Mouse (Mus musculus) neural tube, embryonic 11.5 days (tissue): ENCODE results near the gene Hist1h2ae. TPM values are rescaled to one million over a fixed set of nuclear protein-coding genes. Genes with fewer than 3 reads are reported as not detected.
A peak's percentile ranks its signal among the peaks of the same experiment; 100 is the strongest.
"Not testable (repeated sequence)": the region's sequence is repeated elsewhere in the genome, so short reads cannot be mapped to it uniquely, and the experiment has no call there.

Source experiments
- ATAC-seq: fragments of 200-750 bp; cut with Nextera tagmentation; 2 replicates; pipeline ENCODE4 v1.8.0; 2017; ENCODE audit warnings: moderate number of reproducible peaks, mild to moderate bottlenecking, moderate TSS enrichment, moderate library complexity; ENCODE audit not compliant: insufficient read depth, low FRiP score, low TSS enrichment
- DNase-seq: peaks from one replicate; pipeline ENCODE4 v3.0.0-alpha.2; 2015; ENCODE audit warnings: low spot score
- H3K27ac ChIP-seq: fragments of 300-500 bp; sonication (generic); 2 replicates; pipeline ENCODE4 v1.5.1; 2014; ENCODE audit warnings: low read depth, mild to moderate bottlenecking, low read length
- H3K27me3 ChIP-seq: fragments of 300-500 bp; sonication (generic); 2 replicates; pipeline ENCODE4 v1.6.1; 2014; ENCODE audit warnings: mild to moderate bottlenecking, low read length, mixed read lengths; ENCODE audit not compliant: control insufficient read depth, insufficient read depth
- H3K36me3 ChIP-seq: fragments of 300-500 bp; sonication (generic); 2 replicates; pipeline ENCODE4 v1.6.1; 2014; ENCODE audit warnings: mild to moderate bottlenecking, low read length, moderate library complexity, mixed read lengths; ENCODE audit not compliant: control insufficient read depth, insufficient read depth
- H3K4me1 ChIP-seq: fragments of 300-500 bp; sonication (generic); 2 replicates; pipeline ENCODE4 v1.6.1; 2014; ENCODE audit warnings: low read length, mixed read lengths; ENCODE audit not compliant: control insufficient read depth, insufficient read depth
- H3K4me2 ChIP-seq: fragments of 300-500 bp; sonication (generic); 2 replicates; pipeline ENCODE4 v1.6.1; 2014; ENCODE audit warnings: low read depth, mild to moderate bottlenecking, moderate library complexity
- H3K4me3 ChIP-seq: fragments of 300-500 bp; sonication (generic); 2 replicates; pipeline ENCODE4 v1.5.1; 2014; ENCODE audit warnings: low read depth, low read length
- H3K9ac ChIP-seq: fragments of 300-500 bp; sonication (generic); 2 replicates; pipeline ENCODE4 v1.6.1; 2014; ENCODE audit warnings: mild to moderate bottlenecking, low read length
- H3K9me3 ChIP-seq: fragments of 300-500 bp; sonication (generic); 2 replicates; pipeline ENCODE4 v1.6.1; 2016; ENCODE audit warnings: low read length; ENCODE audit not compliant: control insufficient read depth
- WGBS: fragments of 180-500 bp; shearing (Covaris S2); extraction: QIAGEN DNeasy Blood & Tissue Kit; methylation state at CpG from one replicate; pipeline ENCODE4 v1.1.7; 2014; 5-methylcytosine and 5-hydroxymethylcytosine counted together
- polyA plus RNA-seq: library from polyadenylated mRNA; unstranded; fragments of >200 nt; fragmentation: Nextera tagmentation; extraction: Ambion mirVana; gene quantifications from 2 replicates; pipeline ENCODE4 v1.2.1, GENCODE M21; 2014

The Hist1h2ae gene
- polyA plus RNA-seq, 1 experiment from 2014 or later, result 61.5 TPM

DNA sequence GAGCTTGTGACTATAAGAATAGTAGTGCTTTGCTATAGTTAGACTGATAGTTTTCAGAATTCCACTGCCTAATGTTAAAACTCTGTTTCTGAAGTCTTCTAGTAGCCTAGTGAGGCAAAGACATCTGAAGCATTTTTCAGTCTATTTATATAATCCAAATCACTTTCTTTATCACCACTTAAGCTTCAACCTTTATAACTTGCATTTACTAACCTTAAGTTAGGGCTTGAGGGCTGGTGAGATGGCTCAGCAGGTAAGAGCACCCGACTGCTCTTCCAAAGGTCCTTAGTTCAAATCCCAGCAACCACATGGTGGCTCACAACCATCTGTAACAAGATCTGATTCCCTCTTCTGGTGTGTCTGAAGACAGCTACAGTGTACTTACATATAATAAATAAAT is 31.2 kb downstream of the Hist1h2ae start:
- 70% methylated on average over 1 of the region's 1 CpGs for WGBS
- DNase-seq, ATAC-seq, H3K27me3 ChIP-seq, H3K27ac ChIP-seq, H3K4me3 ChIP-seq, H3K9ac ChIP-seq, H3K4me1 ChIP-seq, H3K9me3 ChIP-seq, H3K4me2 ChIP-seq, H3K36me3 ChIP-seq: not testable (repeated sequence)

DNA sequence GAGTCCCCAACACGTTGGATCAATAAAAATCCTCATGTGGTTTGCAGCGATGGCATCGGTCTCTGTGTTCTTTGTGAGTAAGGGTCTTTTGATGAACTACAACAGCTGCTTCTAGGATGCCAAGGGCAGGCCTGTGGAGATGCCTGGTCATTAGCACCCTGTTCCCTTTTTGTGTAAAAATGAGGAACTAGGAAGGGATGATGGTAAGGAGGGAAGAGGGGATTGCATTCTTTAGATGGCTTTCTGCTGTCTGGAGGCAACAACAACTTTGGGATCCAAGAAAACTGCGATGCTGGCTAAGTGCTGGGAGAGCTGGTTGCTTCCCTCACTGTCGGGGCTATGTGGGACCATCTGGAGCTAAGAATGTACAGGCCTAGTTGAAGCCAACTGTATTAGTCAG is 32.8 kb downstream of the Hist1h2ae start:
- Histone ChIP-seq H3K9me3 (no peaks in the 10 kb centered on the region), H3K27ac (no peak overlapping the region), H3K4me1 (peaks cover 9% of the 10 kb centered on the region; the same call in 1 of the 2 replicates), H3K36me3 (no peaks in the 10 kb centered on the region), H3K4me2 (no peak overlapping the region), H3K9ac (no peak overlapping the region), H3K4me3 (no peak overlapping the region), H3K27me3 (no peaks in the 10 kb centered on the region)
- DNase-seq (peak; percentile 5), ATAC-seq (no peak)
- 76% methylated on average over 5 of the region's 5 CpGs for WGBS

DNA sequence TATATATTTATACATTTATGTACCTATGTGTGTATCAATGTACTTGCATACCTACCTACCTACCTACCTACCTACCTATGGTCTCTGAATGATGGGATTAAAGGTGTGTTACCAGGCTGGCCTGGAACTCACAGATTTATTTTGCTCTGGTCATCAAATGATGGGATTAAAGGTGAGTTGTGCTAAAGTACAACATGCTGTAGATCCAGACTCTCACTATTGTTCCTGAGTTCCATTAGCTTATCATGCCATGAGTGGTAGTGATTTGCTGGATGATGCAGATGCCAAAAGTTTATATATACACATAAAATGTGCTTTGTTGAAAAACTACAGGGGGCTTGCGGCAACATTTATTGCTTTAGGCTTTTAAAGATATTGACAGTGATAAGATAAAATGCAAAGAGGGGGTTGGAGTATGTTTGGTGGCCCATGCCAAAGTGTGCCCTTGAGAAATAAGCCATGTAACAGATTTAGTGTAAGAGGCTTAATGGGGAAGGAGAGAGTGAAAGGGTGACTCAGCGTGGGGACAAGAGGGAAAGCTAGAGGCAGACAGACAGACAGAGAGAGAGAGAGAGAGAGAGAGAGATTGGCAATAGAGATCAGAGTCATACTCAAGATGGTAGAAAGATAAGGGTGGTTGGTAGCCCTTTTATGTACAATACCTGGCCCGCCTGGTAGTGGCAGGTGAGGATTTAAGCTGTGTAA is 33.9 kb downstream of the Hist1h2ae start:
- no peak overlapping the region for H3K27ac ChIP-seq

DNA sequence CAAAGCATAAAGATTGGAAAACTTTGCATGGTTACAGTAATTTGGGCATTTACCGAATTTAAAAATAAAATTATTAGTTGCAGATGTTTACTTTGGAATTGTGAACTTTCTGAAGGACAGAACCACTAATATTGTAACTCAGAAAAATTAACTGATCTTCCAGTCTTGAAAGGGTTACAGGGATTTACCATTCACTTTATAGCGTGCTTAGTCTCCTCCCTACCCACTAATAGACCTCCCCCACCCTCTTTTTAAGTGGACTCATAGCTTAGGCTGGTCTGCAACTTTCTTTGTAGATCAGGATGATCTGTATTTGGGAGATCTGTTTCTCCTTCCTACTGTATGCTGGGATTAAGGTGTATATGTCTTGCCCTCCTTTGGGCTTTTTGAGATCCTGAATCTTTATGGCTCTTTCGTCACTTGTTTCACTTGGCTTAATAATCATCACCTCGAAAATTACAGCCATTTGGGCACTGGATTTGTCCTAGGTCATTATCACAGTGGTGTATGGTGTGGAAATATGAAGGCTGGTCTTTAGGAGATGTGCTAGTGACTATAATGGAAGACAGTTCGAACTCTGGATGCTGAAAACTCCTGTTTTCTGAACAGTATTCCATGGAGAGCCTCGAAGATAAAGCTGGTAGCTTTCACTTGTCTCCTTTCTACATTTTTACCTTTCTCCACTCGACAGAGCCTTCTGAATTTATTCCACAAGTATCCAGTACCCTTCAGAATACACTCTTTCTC is 34.8 kb downstream of the Hist1h2ae start:
- H3K9me3 ChIP-seq, result no peaks in the 10 kb centered on the region

More for the DNA sequence above, 33.9 kb downstream of the Hist1h2ae start:
- ATAC-seq (no peak), DNase-seq (no peak)
- WGBS, result 86% methylated on average over 3 of the region's 3 CpGs
- no peak overlapping the region; the same call in 1 of the 2 replicates for H3K4me3 ChIP-seq
- H3K4me2 ChIP-seq, result peak overlapping the region; percentile 73
- no peaks in the 10 kb centered on the region for H3K9me3 ChIP-seq
- H3K36me3 ChIP-seq, result no peaks in the 10 kb centered on the region
- peaks cover 13% of the 10 kb centered on the region; the same call in 1 of the 2 replicates for H3K4me1 ChIP-seq
- no peaks in the 10 kb centered on the region for H3K27me3 ChIP-seq
- no peak overlapping the region for H3K9ac ChIP-seq

DNA sequence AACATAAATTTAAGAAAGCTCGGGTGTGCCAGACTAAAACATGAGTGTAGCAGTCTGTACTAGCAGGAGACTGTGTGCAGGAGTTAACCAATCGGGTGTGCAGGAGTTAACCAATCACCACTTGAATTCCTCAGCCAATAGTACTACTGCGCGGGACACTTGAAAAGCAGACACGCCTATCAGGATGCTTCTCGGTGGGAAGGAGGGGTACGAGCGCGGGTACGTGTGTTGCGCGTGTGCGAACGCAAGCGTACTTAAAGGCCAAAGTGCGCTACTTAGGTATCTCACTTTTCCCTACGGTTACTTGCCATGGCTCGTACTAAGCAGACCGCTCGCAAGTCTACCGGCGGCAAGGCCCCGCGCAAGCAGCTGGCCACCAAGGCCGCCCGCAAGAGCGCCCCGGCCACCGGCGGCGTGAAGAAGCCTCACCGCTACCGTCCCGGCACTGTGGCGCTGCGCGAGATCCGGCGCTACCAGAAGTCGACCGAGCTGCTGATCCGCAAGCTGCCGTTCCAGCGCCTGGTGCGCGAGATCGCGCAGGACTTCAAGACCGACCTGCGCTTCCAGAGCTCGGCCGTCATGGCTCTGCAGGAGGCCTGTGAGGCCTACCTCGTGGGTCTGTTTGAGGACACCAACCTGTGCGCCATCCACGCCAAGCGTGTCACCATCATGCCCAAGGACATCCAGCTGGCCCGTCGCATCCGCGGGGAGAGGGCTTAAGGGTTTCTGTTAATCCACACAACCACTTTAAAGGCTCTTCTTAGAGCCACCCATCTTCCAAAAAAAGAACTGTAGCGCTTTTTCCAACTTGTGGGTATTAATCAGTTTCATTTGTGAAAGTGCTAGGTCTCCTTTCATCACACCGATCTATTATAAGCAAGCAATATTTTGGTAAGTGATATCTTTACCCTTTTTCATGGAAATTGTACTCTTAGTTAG is 35.6 kb downstream of the Hist1h2ae start, which contains the start of gene Hist1h3g:
Gene Hist1h3g (plus strand): TSS at position 286 of the 939 bp plus-strand sequence.
- Histone ChIP-seq H3K4me3 (peak within 1 kb of the TSS; percentile 42), H3K4me2 (peak within 1 kb of the TSS; percentile 73), H3K27ac (peak within 1 kb of the TSS; percentile 92), H3K9ac (peak within 1 kb of the TSS; percentile 78), H3K4me1 (peaks cover 13% of the 10 kb centered on the region; the same call in 1 of the 2 replicates)
- not testable (repeated sequence) for H3K27me3 ChIP-seq, H3K36me3 ChIP-seq, H3K9me3 ChIP-seq
- ATAC-seq, result peak; percentile 90
- under 1% methylated on average over 46 of the region's 62 CpGs for WGBS
- peak; percentile 90 for DNase-seq

More for the DNA sequence above, 34.8 kb downstream of the Hist1h2ae start:
- Histone ChIP-seq H3K4me1 (peaks cover 13% of the 10 kb centered on the region; the same call in 1 of the 2 replicates), H3K27ac (peak overlapping the region; percentile 67), H3K27me3 (no peaks in the 10 kb centered on the region), H3K36me3 (no peaks in the 10 kb centered on the region), H3K4me2 (peak overlapping the region; percentile 73), H3K4me3 (peak overlapping the region; percentile 42), H3K9ac (peak overlapping the region; percentile 67)
- 21% methylated on average over 7 of the region's 7 CpGs for WGBS
- no peak for ATAC-seq
- DNase-seq, result no peak

DNA sequence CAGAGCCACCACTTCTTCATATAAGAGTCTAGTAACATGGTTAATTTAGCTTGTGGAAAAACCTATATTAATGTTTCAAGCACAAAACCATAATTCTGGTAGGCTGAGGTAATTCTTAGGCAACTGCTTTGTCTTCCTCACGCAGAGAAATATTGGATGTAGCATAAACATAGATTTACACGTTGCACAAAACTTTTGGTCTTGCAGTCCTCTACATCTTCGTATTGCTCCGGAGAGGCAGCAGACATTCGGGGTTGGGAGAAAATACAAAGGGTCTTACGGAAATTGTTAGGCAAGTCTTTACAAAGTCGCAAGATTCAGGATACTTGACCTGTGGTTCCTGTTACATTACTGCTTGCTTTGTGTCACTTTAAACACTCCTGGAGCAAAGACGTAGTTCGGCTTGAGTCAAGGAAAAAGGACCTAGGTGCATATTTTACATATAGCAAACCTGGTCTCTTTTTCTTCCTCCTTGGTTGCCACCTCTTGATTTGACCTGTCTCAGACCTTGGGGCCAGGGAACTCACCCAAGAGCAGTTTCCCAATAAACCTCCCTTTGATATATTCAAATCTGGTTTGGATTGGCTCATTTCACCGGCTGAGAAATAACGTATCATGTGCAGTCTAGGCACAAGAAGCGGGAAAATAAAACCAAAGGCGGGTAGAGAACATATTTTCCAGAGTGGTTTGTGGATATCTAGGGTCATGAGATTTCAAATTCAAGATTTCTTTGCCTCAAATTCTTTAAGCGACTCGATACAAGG is 36.5 kb downstream of the Hist1h2ae start:
- no peak for DNase-seq
- H3K9ac ChIP-seq, result peak overlapping the region; percentile 78
- 1% methylated on average over 15 of the region's 15 CpGs for WGBS
- H3K4me2 ChIP-seq, result peak overlapping the region; percentile 73
- ATAC-seq, result peak; percentile 1; the same call in 1 of the 2 replicates
- no peaks in the 10 kb centered on the region for H3K9me3 ChIP-seq
- no peaks in the 10 kb centered on the region for H3K36me3 ChIP-seq
- H3K27me3 ChIP-seq, result no peaks in the 10 kb centered on the region
- peak overlapping the region; percentile 42 for H3K4me3 ChIP-seq
- peak overlapping the region; percentile 92 for H3K27ac ChIP-seq
- peaks cover 13% of the 10 kb centered on the region; the same call in 1 of the 2 replicates for H3K4me1 ChIP-seq

DNA sequence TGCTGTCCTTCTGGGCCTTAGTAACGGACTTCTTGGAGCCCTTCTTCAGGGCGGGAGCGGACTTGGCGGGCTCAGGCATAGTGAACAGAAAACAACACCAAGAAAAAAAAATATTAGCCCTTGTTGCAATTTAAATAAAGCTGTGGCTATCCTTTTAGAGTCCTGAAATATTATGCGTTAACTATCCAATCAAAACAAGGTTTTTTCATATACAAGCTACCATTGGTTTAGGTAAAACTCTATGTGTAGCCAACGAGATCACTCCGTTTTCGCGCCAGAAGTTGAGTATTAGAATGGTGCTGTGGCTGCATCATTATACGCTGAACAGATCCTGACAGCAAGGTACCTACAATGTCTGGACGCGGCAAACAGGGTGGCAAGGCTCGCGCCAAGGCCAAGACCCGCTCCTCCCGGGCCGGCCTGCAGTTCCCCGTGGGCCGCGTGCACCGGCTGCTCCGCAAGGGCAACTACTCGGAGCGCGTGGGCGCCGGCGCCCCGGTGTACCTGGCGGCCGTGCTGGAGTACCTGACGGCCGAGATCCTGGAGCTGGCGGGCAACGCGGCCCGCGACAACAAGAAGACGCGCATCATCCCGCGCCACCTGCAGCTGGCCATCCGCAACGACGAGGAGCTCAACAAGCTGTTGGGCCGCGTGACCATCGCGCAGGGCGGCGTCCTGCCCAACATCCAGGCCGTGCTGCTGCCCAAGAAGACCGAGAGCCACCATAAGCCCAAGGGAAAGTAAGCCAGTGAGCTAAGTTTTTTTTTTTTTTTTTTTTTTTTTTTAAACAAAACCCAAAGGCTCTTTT is 37.3 kb downstream of the Hist1h2ae start, which contains the start of gene Hist1h2af:
Gene Hist1h2af (plus strand): TSS at position 347 of the 808 bp plus-strand sequence.
- Histone ChIP-seq H3K4me2 (peak within 1 kb of the TSS; percentile 73), H3K4me1 (peaks cover 16% of the 10 kb centered on the region), H3K9ac (peak within 1 kb of the TSS; percentile 78), H3K4me3 (peak within 1 kb of the TSS; percentile 42), H3K27ac (peak within 1 kb of the TSS; percentile 92)
- WGBS, result under 1% methylated on average over 17 of the region's 53 CpGs
- not testable (repeated sequence) for H3K36me3 ChIP-seq, H3K27me3 ChIP-seq, H3K9me3 ChIP-seq
- peak; percentile 33 for ATAC-seq
- peak; percentile 82 for DNase-seq
